In genomic region chr17:76545566-76545965, GRCm38 (mm10) we compare ENCODE assay signal across 13 mouse cellular contexts.
"Had no signal": no experiment of that assay in that cellular context is flagged by ENCODE, and none has a peak within 500 bp of the region (broad histone marks: within the 10 kb centered on the region; RNA-seq: fewer than 3 reads in every experiment).

No protein-coding gene starts in this region.

- H3K27ac ChIP-seq: liver, embryonic 13.5 days; midbrain, embryonic 10.5 days; midbrain, embryonic 15.5 days; neural tube, embryonic 12.5 days; stomach, embryonic 15.5 days had no signal

- H3K9ac ChIP-seq: liver, embryonic 13.5 days; midbrain, embryonic 15.5 days; neural tube, embryonic 12.5 days; stomach, embryonic 15.5 days had no signal

- H3K27me3 ChIP-seq: liver, embryonic 13.5 days; midbrain, embryonic 15.5 days; neural tube, embryonic 12.5 days; stomach, embryonic 15.5 days had no signal

- H3K4me1 ChIP-seq: liver, embryonic 13.5 days; midbrain, embryonic 10.5 days; midbrain, embryonic 15.5 days; neural tube, embryonic 12.5 days; stomach, embryonic 15.5 days had no signal

- H3K9me3 ChIP-seq: liver, embryonic 13.5 days; midbrain, embryonic 10.5 days; midbrain, embryonic 15.5 days; neural tube, embryonic 12.5 days; stomach, embryonic 15.5 days had no signal

- H3K4me2 ChIP-seq: liver, embryonic 13.5 days; midbrain, embryonic 15.5 days; neural tube, embryonic 12.5 days; stomach, embryonic 15.5 days had no signal

- H3K4me3 ChIP-seq: liver, embryonic 13.5 days; midbrain, embryonic 10.5 days; midbrain, embryonic 15.5 days; neural tube, embryonic 12.5 days; stomach, embryonic 15.5 days had no signal

- H3K36me3 ChIP-seq: liver, embryonic 13.5 days; midbrain, embryonic 10.5 days; midbrain, embryonic 15.5 days; neural tube, embryonic 12.5 days; stomach, embryonic 15.5 days had no signal

- DNase-seq: kidney, adult 8-10 months; kidney, postnatal 25 days; liver; liver, embryonic 13.5 days; lung, adult 18-20 months; lung, postnatal 36 days; thymus, postnatal 36 days had no signal

- ATAC-seq: intestine, postnatal 0 days; lung, postnatal 0 days; midbrain, embryonic 15.5 days had no signal
